8 mouse cellular contexts compared by ENCODE assay signal in the genomic region with DNA sequence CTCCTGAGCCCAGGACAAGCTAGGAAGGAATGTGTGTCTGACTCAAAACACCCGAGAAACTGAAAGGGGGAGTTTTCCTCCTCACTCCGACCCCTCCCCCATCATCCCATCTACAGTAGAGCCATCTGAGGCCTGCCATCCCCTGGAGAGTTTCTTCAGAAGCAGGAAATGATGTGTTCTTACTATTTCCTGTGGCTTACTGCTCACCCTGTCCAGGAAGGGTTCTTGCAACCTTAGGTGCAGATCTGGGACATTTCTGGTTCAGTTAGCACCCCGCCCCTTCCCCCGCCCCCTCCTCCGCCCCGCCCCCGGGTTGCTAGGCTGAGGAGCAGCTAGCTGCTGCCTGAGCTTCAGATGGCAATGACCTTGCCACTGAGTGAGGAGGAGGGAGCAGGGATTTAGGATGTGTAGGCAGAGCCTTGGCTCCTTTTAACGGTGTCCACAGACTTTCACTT. TPM values are rescaled to one million over a fixed set of nuclear protein-coding genes. Genes with fewer than 3 reads are reported as not detected.
DNase-seq lines count a peak whose midpoint lies in the region; ATAC-seq lines count a peak whose summit lies in the region.

No protein-coding gene starts in this region.

- 4% methylated on average over 8 of the region's 8 CpGs for WGBS in limb, embryonic 12.5 days
- 4% methylated on average over 8 of the region's 8 CpGs for WGBS in midbrain, embryonic 15.5 days

- peak overlapping the region; percentile 87 for H3K27ac ChIP-seq in limb, embryonic 12.5 days
- H3K27ac ChIP-seq in midbrain, embryonic 15.5 days = no peak overlapping the region

- H3K4me3 ChIP-seq in limb, embryonic 12.5 days (replicated peaks) = 0 out of 2 replicates have a peak overlapping the region, but pooled peaks have one; percentile 5
- no peak overlapping the region for H3K4me3 ChIP-seq in midbrain, embryonic 15.5 days

- peaks cover 15% of the 10 kb centered on the region; the same call in 1 of the 2 replicates for H3K36me3 ChIP-seq in limb, embryonic 12.5 days
- H3K36me3 ChIP-seq in midbrain, embryonic 15.5 days (replicated peaks) = no peaks in the 10 kb centered on the region

- H3K4me1 ChIP-seq in limb, embryonic 12.5 days (replicated peaks) = peaks cover 35% of the 10 kb centered on the region
- peaks cover 22% of the 10 kb centered on the region for H3K4me1 ChIP-seq in midbrain, embryonic 15.5 days

- H3K27me3 ChIP-seq in limb, embryonic 12.5 days = no peaks in the 10 kb centered on the region
- no peaks in the 10 kb centered on the region for H3K27me3 ChIP-seq in midbrain, embryonic 15.5 days (replicated peaks)

- peak; percentile 66 for ATAC-seq in limb, embryonic 12.5 days (ENCODE audit: insufficient number of reproducible peaks, insufficient read depth, low FRiP score, low TSS enrichment, low read depth)
- ATAC-seq in midbrain, embryonic 15.5 days (replicated peaks) = no peak; the same call in 1 of the 2 replicates

- peak overlapping the region; percentile 39 for H3K4me2 ChIP-seq in limb, embryonic 12.5 days
- H3K4me2 ChIP-seq in midbrain, embryonic 15.5 days = peak overlapping the region; percentile 7; the same call in 1 of the 2 replicates

- H3K9ac ChIP-seq in limb, embryonic 12.5 days (replicated peaks) = peak overlapping the region; percentile 35; the same call in 1 of the 2 replicates
- no peak overlapping the region for H3K9ac ChIP-seq in midbrain, embryonic 15.5 days

- no peaks in the 10 kb centered on the region for H3K9me3 ChIP-seq in limb, embryonic 12.5 days
- no peaks in the 10 kb centered on the region for H3K9me3 ChIP-seq in midbrain, embryonic 15.5 days

- DNase-seq in heart, adult 18-20 months = peak; percentile 43 to 50
- no peak for DNase-seq in heart, adult 8-10 months (ENCODE audit: low spot score)
- DNase-seq in embryo, embryonic 10 days (ENCODE audit: low spot score) = peak; percentile 58
- peak; percentile 68 for DNase-seq in heart, postnatal 4 days
- peak; percentile 68 for DNase-seq in thymus, postnatal 4 days
- no peak for DNase-seq in frontal cortex, postnatal 10 days (ENCODE audit: low spot score in 2 of 2)

RNA-seq across cellular contexts. Expression of gene Ccin, which starts 11.1 kb away (rescaled TPM):
- total RNA-seq in heart, adult 18-20 months (2021) = not detected
- not detected for total RNA-seq in heart, adult 8-10 months (2022)
- total RNA-seq in heart, postnatal 4 days (2021) = under 1 TPM; 0.26 to 0.47 TPM
- polyA plus RNA-seq in limb, embryonic 12.5 days (2016; fragmentation: Nextera tagmentation; extraction: Ambion mirVana) = not detected in 2 replicates
- not detected in 2 replicates for polyA plus RNA-seq in midbrain, embryonic 15.5 days (2015; fragmentation: Nextera tagmentation; extraction: Ambion mirVana)

RNA-seq across cellular contexts. Expression of gene Glipr2, which starts 15.0 kb away (rescaled TPM):
- 1 to 10 TPM; 3.3 to 4.4 TPM for total RNA-seq in heart, adult 18-20 months (2021)
- 1 to 10 TPM; 2.3 to 5.2 (median 2.8) TPM for total RNA-seq in heart, adult 8-10 months (2022)
- total RNA-seq in heart, postnatal 4 days (2021) = 10 to 100 TPM; 31.0 to 32.9 TPM
- 86.2 and 89.9 TPM in 2 replicates for polyA plus RNA-seq in limb, embryonic 12.5 days (2016; fragmentation: Nextera tagmentation; extraction: Ambion mirVana)
- polyA plus RNA-seq in midbrain, embryonic 15.5 days (2015; fragmentation: Nextera tagmentation; extraction: Ambion mirVana) = 28.6 and 29.2 TPM in 2 replicates

RNA-seq across cellular contexts. Expression of gene Clta, which starts 32.1 kb away (rescaled TPM):
- total RNA-seq in heart, adult 18-20 months (2021) = 10 to 100 TPM; 79.0 to 83.2 TPM
- 10 to 100 TPM; 67.0 to 78.6 (median 70.5) TPM for total RNA-seq in heart, adult 8-10 months (2022)
- 100 to 1,000 TPM; 108 TPM for total RNA-seq in heart, postnatal 4 days (2021)
- 241 and 247 TPM in 2 replicates for polyA plus RNA-seq in limb, embryonic 12.5 days (2016; fragmentation: Nextera tagmentation; extraction: Ambion mirVana)
- 331 and 334 TPM in 2 replicates for polyA plus RNA-seq in midbrain, embryonic 15.5 days (2015; fragmentation: Nextera tagmentation; extraction: Ambion mirVana)

Comparison
In these comparisons a context has a peak if more than half of its experiments do, and no peak if none do; other contexts are left out.
1. DNase-seq: peak in heart, adult 18-20 months (2 of 2), embryo, embryonic 10 days (single experiment), heart, postnatal 4 days (single experiment) and thymus, postnatal 4 days (single experiment); none in heart, adult 8-10 months (single experiment) and frontal cortex, postnatal 10 days (0 of 2).
2. RNA of gene Glipr2, which starts 15.0 kb away (total RNA-seq): 31.0 to 32.9 TPM in heart, postnatal 4 days; 3.3 to 4.4 TPM in heart, adult 18-20 months and 2.3 to 5.2 TPM in heart, adult 8-10 months; every median in the first group is over 4 times any median in the second.